Mouse (Mus musculus): ENCODE data around the gene Micall2. TPM values are rescaled to one million over a fixed set of nuclear protein-coding genes. Genes with fewer than 3 reads are reported as not detected.
"Not testable (repeated sequence)": the region's sequence is repeated elsewhere in the genome, so short reads cannot be mapped to it uniquely, and the experiment has no call there.

Micall2 gene
- polyA plus RNA-seq, 1 experiment from 2014 or later: 6.4 TPM

DNA sequence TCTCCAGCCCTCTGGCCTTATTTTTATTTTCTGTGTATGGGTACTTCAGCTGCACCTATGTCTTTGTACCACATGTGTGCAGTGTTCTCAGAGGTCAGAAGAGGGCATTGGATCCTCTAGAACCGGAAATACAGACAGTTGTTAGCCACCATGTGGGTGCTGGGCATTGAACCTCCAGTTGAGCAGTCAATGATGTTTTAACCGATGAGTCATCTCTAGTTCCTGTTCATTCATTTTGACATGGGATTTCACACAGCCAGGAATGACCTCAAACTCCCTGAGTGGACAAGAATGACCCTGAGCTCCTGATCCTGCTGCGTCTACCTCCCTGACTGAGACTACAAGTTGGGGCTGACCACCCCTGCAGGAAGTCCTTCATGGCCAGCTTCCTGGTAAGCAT lies 9.9 kb downstream of the Micall2 start:
- Histone ChIP-seq H3K4me1 (peaks cover 21% of the 10 kb centered on the region), H3K4me3 (replicated peaks) (no peak overlapping the region), H3K9ac (no peak overlapping the region), H3K27ac (no peak overlapping the region), H3K9me3 (no peaks in the 10 kb centered on the region), H3K36me3 (no peaks in the 10 kb centered on the region), H3K4me2 (no peak overlapping the region), H3K27me3 (replicated peaks) (no peaks in the 10 kb centered on the region)
- 85% methylated on average over 3 of the region's 3 CpGs for WGBS
- ATAC-seq (ENCODE audit: insufficient read depth, low FRiP score, low read depth): no peak

DNA sequence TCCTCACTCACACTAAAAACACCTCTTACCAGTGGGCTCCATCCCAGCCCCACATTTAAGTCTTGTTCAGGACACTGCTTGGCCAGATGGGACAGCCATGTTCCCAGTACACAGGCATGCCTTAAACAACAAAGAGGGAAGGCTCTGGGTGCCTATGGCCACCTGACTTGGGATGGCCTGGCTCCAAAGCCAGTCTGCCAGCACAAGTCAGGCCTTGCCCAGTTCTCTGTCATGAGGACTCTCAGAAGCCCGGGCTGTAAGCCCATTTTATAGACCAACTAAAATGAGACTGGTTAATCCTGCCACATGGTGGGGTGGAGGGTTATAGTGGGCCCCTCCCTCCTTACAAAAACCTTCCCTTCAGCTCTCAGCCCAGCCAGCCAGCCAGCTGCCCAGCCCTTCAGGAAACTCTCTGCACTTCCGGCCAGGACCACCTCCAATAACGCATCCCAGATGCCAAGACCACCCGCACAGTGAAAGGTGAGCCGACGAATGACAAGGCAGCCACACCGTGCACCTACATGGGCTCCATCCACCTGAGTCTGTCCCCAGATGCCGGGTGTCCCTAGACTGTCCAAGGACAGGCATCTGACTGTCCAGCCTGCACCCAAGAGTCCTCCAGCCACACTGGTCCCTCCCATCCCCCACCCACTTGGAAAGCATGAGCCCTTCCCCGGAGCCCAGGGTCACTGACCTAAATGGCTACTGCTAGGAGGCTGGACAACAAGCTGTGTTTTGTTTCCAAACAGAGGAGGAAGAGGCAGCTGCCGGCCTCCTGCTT lies 11.6 kb downstream of the Micall2 start:
- 43% methylated on average over 10 of the region's 10 CpGs for WGBS
- peaks cover 7% of the 10 kb centered on the region; the same call in 1 of the 2 replicates for H3K4me1 ChIP-seq
- no peak overlapping the region for H3K4me2 ChIP-seq
- H3K9ac ChIP-seq: no peak overlapping the region
- no peaks in the 10 kb centered on the region for H3K27me3 ChIP-seq (replicated peaks)
- no peak overlapping the region for H3K4me3 ChIP-seq (replicated peaks)
- H3K27ac ChIP-seq: no peak overlapping the region
- H3K9me3 ChIP-seq: no peaks in the 10 kb centered on the region
- ATAC-seq (ENCODE audit: insufficient read depth, low FRiP score, low read depth): no peak
- no peaks in the 10 kb centered on the region for H3K36me3 ChIP-seq

DNA sequence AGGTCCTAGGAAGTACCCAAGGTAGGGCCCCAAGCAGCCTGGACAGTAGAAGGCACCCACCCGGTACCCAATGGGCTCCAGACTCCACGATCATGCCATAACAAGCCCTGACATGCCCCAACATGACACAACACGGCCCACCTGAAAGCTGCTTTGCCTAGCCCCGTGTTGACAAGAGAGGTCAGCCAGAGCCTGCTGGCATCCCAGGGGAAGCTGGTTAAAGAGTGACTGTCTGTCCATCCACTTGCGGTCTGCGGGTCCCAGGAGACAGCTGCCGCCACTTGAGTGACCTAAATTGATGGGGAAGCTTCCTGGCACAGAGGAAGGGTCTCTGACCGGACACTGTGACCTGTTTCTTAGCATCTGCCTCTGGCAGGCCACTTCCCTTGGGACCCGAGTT lies 13.0 kb downstream of the Micall2 start:
- Histone ChIP-seq H3K4me2 (no peak overlapping the region), H3K27me3 (replicated peaks) (no peaks in the 10 kb centered on the region), H3K9ac (no peak overlapping the region), H3K27ac (no peak overlapping the region), H3K4me3 (replicated peaks) (no peak overlapping the region), H3K36me3 (no peaks in the 10 kb centered on the region), H3K4me1 (peaks cover 9% of the 10 kb centered on the region; the same call in 1 of the 2 replicates), H3K9me3 (no peaks in the 10 kb centered on the region)
- 67% methylated on average over 9 of the region's 9 CpGs for WGBS
- no peak for ATAC-seq (ENCODE audit: insufficient read depth, low FRiP score, low read depth)

DNA sequence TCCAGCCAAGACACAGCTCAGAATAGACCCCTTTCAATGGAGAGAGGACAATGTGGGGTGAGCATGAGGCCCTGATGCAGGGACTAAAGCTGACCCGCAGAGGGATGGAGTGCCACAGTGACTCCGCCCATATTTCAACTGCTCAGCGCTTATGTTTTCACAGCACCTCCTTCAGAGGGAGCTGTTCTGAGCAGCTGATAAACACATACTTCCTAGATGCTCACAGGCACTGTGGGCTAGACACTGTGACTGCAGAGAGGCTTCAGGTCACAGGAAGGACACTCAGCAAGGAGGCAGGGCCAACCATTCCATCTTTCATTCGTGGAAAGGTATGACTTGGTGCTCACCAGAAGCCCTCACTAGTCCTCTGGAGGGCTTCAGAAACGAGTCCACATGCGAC lies 13.4 kb downstream of the Micall2 start:
- no peaks in the 10 kb centered on the region for H3K36me3 ChIP-seq
- H3K4me2 ChIP-seq: no peak overlapping the region
- no peak overlapping the region for H3K9ac ChIP-seq
- H3K27me3 ChIP-seq (replicated peaks): no peaks in the 10 kb centered on the region
- H3K27ac ChIP-seq: no peak overlapping the region
- no peak for ATAC-seq (ENCODE audit: insufficient read depth, low FRiP score, low read depth)
- no peaks in the 10 kb centered on the region for H3K9me3 ChIP-seq
- H3K4me1 ChIP-seq: peaks cover 12% of the 10 kb centered on the region; the same call in 1 of the 2 replicates
- 60% methylated on average over 6 of the region's 6 CpGs for WGBS
- H3K4me3 ChIP-seq (replicated peaks): no peak overlapping the region

DNA sequence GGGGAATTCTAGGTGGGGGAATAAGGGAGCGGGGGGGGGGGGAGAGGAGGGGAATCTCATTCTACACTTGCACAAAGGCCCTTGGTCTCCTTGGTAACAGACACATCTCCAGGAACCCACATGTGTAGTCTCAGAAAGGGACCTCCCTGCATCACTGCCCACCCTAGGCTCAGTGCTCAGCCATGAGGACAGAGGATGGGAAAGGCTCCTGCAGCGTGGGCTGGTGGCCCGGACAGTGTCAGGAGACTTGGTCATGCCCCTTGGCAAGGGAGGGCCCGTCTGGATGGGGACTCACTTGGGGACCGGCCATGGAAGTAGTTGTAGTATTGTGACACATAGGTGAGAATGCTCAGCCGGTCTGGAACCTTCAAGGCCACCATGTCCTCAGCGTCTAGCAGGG lies 17.2 kb downstream of the Micall2 start:
- no peak overlapping the region for H3K4me3 ChIP-seq (replicated peaks)
- no peaks in the 10 kb centered on the region for H3K36me3 ChIP-seq
- no peak overlapping the region; the same call in 1 of the 2 replicates for H3K27ac ChIP-seq
- H3K4me1 ChIP-seq: 0 out of 2 replicates have a peak, but pooled peaks cover 5% of the 10 kb centered on the region
- no peaks in the 10 kb centered on the region for H3K9me3 ChIP-seq
- no peak for ATAC-seq (ENCODE audit: insufficient read depth, low FRiP score, low read depth)
- H3K4me2 ChIP-seq: no peak overlapping the region
- 78% methylated on average over 6 of the region's 7 CpGs for WGBS
- no peak overlapping the region for H3K9ac ChIP-seq
- H3K27me3 ChIP-seq (replicated peaks): no peaks in the 10 kb centered on the region

GRCm38 (mm10) chr5:139718540-139718939 lies 17.6 kb downstream of the Micall2 start:
- no peak overlapping the region; the same call in 1 of the 2 replicates for H3K27ac ChIP-seq
- H3K9ac ChIP-seq: no peak overlapping the region
- 61% methylated on average over 6 of the region's 6 CpGs for WGBS
- no peak overlapping the region for H3K4me2 ChIP-seq
- 0 out of 2 replicates have a peak, but pooled peaks cover 5% of the 10 kb centered on the region for H3K4me1 ChIP-seq
- no peak for ATAC-seq (ENCODE audit: insufficient read depth, low FRiP score, low read depth)
- no peak overlapping the region for H3K4me3 ChIP-seq (replicated peaks)
- no peaks in the 10 kb centered on the region for H3K9me3 ChIP-seq
- no peaks in the 10 kb centered on the region for H3K27me3 ChIP-seq (replicated peaks)
- no peaks in the 10 kb centered on the region for H3K36me3 ChIP-seq

DNA sequence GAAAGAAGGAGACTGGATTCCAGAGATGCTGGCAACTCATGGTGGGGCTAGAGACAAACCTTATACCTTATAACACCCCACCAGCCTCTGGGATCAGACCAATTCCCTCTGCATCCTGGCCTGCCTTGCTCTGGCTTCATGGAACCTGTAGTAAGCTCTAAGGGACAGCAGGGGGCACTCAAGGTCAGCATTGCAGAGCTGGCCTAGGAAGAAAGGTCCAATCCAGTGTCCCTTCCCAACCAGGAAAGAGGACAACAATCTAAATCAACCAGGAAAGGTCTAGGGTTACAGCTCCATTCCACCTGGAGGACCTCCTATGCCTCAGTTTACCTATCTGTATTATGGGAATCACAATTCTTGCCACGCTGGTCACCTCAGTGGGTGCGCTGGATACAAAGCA lies 18.4 kb downstream of the Micall2 start:
- 91% methylated on average over 2 of the region's 2 CpGs for WGBS

GRCm38 (mm10) chr5:139706496-139706895 lies 29.6 kb downstream of the Micall2 start:
- no peaks in the 10 kb centered on the region for H3K4me1 ChIP-seq
- no peak overlapping the region for H3K4me2 ChIP-seq
- H3K9ac ChIP-seq: no peak overlapping the region
- peaks cover 11% of the 10 kb centered on the region; the same call in 1 of the 2 replicates for H3K36me3 ChIP-seq
- no peaks in the 10 kb centered on the region for H3K27me3 ChIP-seq (replicated peaks)
- no peaks in the 10 kb centered on the region for H3K9me3 ChIP-seq
- no peak for ATAC-seq (ENCODE audit: insufficient read depth, low FRiP score, low read depth)
- 92% methylated on average over 10 of the region's 10 CpGs for WGBS
- H3K4me3 ChIP-seq (replicated peaks): no peak overlapping the region
- H3K27ac ChIP-seq: no peak overlapping the region

More for the DNA sequence above, 18.4 kb downstream of the Micall2 start:
- Histone ChIP-seq H3K9ac (no peak overlapping the region), H3K27ac (no peak overlapping the region), H3K9me3 (no peaks in the 10 kb centered on the region), H3K27me3 (replicated peaks) (no peaks in the 10 kb centered on the region), H3K4me3 (replicated peaks) (no peak overlapping the region), H3K4me1 (0 out of 2 replicates have a peak, but pooled peaks cover 5% of the 10 kb centered on the region), H3K36me3 (no peaks in the 10 kb centered on the region), H3K4me2 (no peak overlapping the region)
- ATAC-seq (ENCODE audit: insufficient read depth, low FRiP score, low read depth): no peak

DNA sequence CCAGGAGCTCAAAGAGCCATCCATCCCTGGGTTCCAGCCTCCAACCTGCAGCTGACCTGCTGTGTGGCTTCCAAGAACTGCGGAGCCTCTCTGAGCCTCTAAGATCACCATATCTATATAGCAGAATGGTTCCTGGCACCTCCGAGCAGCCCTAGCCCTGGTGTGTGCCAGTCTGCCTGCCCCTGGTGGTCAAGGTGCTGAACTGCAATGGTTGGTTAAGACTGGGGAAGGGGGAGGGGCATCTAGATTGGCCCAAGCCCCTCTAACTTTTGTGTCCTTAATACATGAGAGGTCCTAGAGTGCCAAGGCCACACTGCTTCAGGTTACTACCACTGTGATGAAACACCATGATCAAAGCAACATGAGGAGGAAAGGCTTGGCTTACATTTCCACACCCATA lies 33.2 kb downstream of the Micall2 start:
- Histone ChIP-seq H3K36me3 (no peaks in the 10 kb centered on the region), H3K27ac (no peak overlapping the region), H3K4me3 (replicated peaks) (no peak overlapping the region), H3K9me3 (no peaks in the 10 kb centered on the region), H3K27me3 (replicated peaks) (no peaks in the 10 kb centered on the region), H3K4me2 (no peak overlapping the region), H3K9ac (no peak overlapping the region), H3K4me1 (no peaks in the 10 kb centered on the region)
- ATAC-seq (ENCODE audit: insufficient read depth, low FRiP score, low read depth): no peak
- 64% methylated on average over 2 of the region's 2 CpGs for WGBS

- no peak overlapping the region for H3K4me3 ChIP-seq (replicated peaks)
- no peaks in the 10 kb centered on the region for H3K9me3 ChIP-seq
- ATAC-seq (ENCODE audit: insufficient read depth, low FRiP score, low read depth): peak; percentile 52; the same call in 1 of the 2 replicates
- 40% methylated on average over 10 of the region's 10 CpGs for WGBS
- no peaks in the 10 kb centered on the region for H3K36me3 ChIP-seq
- no peak overlapping the region for H3K9ac ChIP-seq
- no peaks in the 10 kb centered on the region for H3K27me3 ChIP-seq (replicated peaks)
- H3K4me1 ChIP-seq: no peaks in the 10 kb centered on the region
- no peak overlapping the region for H3K27ac ChIP-seq
- H3K4me2 ChIP-seq: no peak overlapping the region
These were observed 33.9 kb downstream of the Micall2 start for GRCm38 (mm10) chr5:139702236-139702635.

GRCm38 (mm10) chr5:139696954-139697353 lies 39.2 kb downstream of the Micall2 start:
- Histone ChIP-seq H3K4me2 (no peak overlapping the region), H3K9ac (no peak overlapping the region), H3K27ac (no peak overlapping the region), H3K4me1 (peaks cover 7% of the 10 kb centered on the region; the same call in 1 of the 2 replicates), H3K36me3 (no peaks in the 10 kb centered on the region), H3K9me3 (no peaks in the 10 kb centered on the region), H3K4me3 (replicated peaks) (no peak overlapping the region), H3K27me3 (replicated peaks) (no peaks in the 10 kb centered on the region)
- 84% methylated on average over 6 of the region's 6 CpGs for WGBS
- ATAC-seq (ENCODE audit: insufficient read depth, low FRiP score, low read depth): no peak

- H3K4me2 ChIP-seq; H3K4me1 ChIP-seq; H3K4me3 ChIP-seq (replicated peaks); H3K9ac ChIP-seq; H3K27ac ChIP-seq; H3K36me3 ChIP-seq; H3K27me3 ChIP-seq (replicated peaks); H3K9me3 ChIP-seq; ATAC-seq (ENCODE audit: insufficient read depth, low FRiP score, low read depth): not testable (repeated sequence)
- WGBS: 61% methylated on average over 3 of the region's 3 CpGs
These were observed 40.3 kb downstream of the Micall2 start for GRCm38 (mm10) chr5:139695876-139696275.

Data from stomach, embryonic 15.5 days (tissue).